Mouse (Mus musculus) C2C12 (cell line): ENCODE measurements around the gene Fxyd1. TPM values are rescaled to one million over a fixed set of nuclear protein-coding genes. Genes with fewer than 3 reads are reported as not detected.

ENCODE experiments used
- H3K27me3 ChIP-seq: one replicate; pipeline ENCODE4 v1.6.1; 2011; ENCODE audit not compliant: control insufficient read depth, insufficient read depth, insufficient read length
- H3K36me3 ChIP-seq: one replicate; pipeline ENCODE4 v1.6.1; 2011; ENCODE audit not compliant: control insufficient read depth, insufficient read depth
- H3K4me3 ChIP-seq: one replicate; pipeline ENCODE4 v1.5.1; 2011; ENCODE audit warnings: mild to moderate bottlenecking, control low read depth; ENCODE audit not compliant: poor library complexity, insufficient read depth, severe bottlenecking
- H3K79me2 ChIP-seq: one replicate; pipeline ENCODE4 v1.6.1; 2011; ENCODE audit not compliant: control insufficient read depth, insufficient read depth
- H3K79me3 ChIP-seq: one replicate; pipeline ENCODE4 v1.6.1; 2011; ENCODE audit warnings: low read depth, control low read depth
- H3ac ChIP-seq: one replicate; pipeline ENCODE3; 2011; ENCODE audit warnings: low read depth; ENCODE audit not compliant: control insufficient read depth, insufficient read length
- CEBPB ChIP-seq: IDR thresholded peaks from one replicate; pipeline ENCODE4 v1.6.1; 2011; ENCODE audit warnings: low read depth, mild to moderate bottlenecking, control low read depth, moderate library complexity
- CTCF ChIP-seq: IDR thresholded peaks from one replicate; pipeline ENCODE4 v1.5.1; 2011; ENCODE audit not compliant: control insufficient read depth, insufficient read depth, insufficient read length
- FOSL1 ChIP-seq: IDR thresholded peaks from one replicate; pipeline ENCODE4 v1.8.0; 2011; ENCODE audit warnings: mild to moderate bottlenecking, low read length; ENCODE audit not compliant: poor library complexity, insufficient read depth, severe bottlenecking
- MAX ChIP-seq: IDR thresholded peaks from one replicate; pipeline ENCODE4 v1.6.1; 2011; ENCODE audit warnings: mild to moderate bottlenecking, control low read depth
- MYOD1 ChIP-seq: IDR thresholded peaks from one replicate; pipeline ENCODE4 v1.6.1; 2011; ENCODE audit warnings: low read depth; ENCODE audit not compliant: control insufficient read depth, insufficient read length
- MYOG ChIP-seq: IDR thresholded peaks from one replicate; pipeline ENCODE4 v1.6.1; 2011; ENCODE audit not compliant: control insufficient read depth, insufficient read length; ENCODE audit errors: extremely low read depth
- USF1 ChIP-seq: IDR thresholded peaks from one replicate; pipeline ENCODE4 v1.6.1; 2011; ENCODE audit warnings: low read depth, mild to moderate bottlenecking, control low read depth, moderate library complexity
- polyA plus RNA-seq: library from polyadenylated mRNA; unstranded; fragments of >200 nt; fragmentation: generic; extraction: Trizol; gene quantifications from one replicate; pipeline ENCODE4 v1.2.1, GENCODE M21; 2012; ENCODE audit warnings: missing spikeins

Fxyd1 gene
- polyA plus RNA-seq, 1 experiment: 0.55 TPM

- Histone ChIP-seq H3ac (no peak overlapping the region), H3K27me3 (no peaks in the 10 kb centered on the region), H3K79me3 (no peaks in the 10 kb centered on the region), H3K4me3 (no peak overlapping the region), H3K79me2 (no peaks in the 10 kb centered on the region), H3K36me3 (no peaks in the 10 kb centered on the region)
- TF ChIP-seq FOSL1: no peak
- no peak for TF ChIP-seq CEBPB
Measured at GRCm38 (mm10) chr7:31040281-31041022, 16.5 kb downstream of the Fxyd1 start.

GRCm38 (mm10) chr7:31039011-31039410 lies 18.0 kb downstream of the Fxyd1 start:
- H3K79me3 ChIP-seq: no peaks in the 10 kb centered on the region
- no peak overlapping the region for H3K4me3 ChIP-seq
- no peaks in the 10 kb centered on the region for H3K36me3 ChIP-seq
- no peaks in the 10 kb centered on the region for H3K27me3 ChIP-seq
- no peaks in the 10 kb centered on the region for H3K79me2 ChIP-seq
- TF ChIP-seq FOSL1: no peak
- no peak for TF ChIP-seq USF1
- TF ChIP-seq CTCF: no peak
- TF ChIP-seq MYOG: no peak
- TF ChIP-seq CEBPB: no peak
- no peak overlapping the region for H3ac ChIP-seq

GRCm38 (mm10) chr7:31037675-31038074 lies 19.3 kb downstream of the Fxyd1 start:
- Histone ChIP-seq H3ac (no peak overlapping the region), H3K36me3 (no peaks in the 10 kb centered on the region), H3K79me2 (no peaks in the 10 kb centered on the region), H3K4me3 (no peak overlapping the region), H3K79me3 (no peaks in the 10 kb centered on the region), H3K27me3 (no peaks in the 10 kb centered on the region)
- TF ChIP-seq CTCF (no peak), FOSL1 (no peak), MAX (no peak), USF1 (no peak), MYOD1 (no peak), CEBPB (no peak), MYOG (no peak)

GRCm38 (mm10) chr7:31036917-31037316 lies 20.1 kb downstream of the Fxyd1 start:
- TF ChIP-seq CEBPB (no peak), FOSL1 (no peak), MYOG (no peak), USF1 (no peak), MAX (no peak), MYOD1 (no peak), CTCF (no peak)
- H3K36me3 ChIP-seq: no peaks in the 10 kb centered on the region
- H3K79me2 ChIP-seq: no peaks in the 10 kb centered on the region
- H3K4me3 ChIP-seq: no peak overlapping the region
- H3ac ChIP-seq: no peak overlapping the region
- H3K79me3 ChIP-seq: no peaks in the 10 kb centered on the region
- no peaks in the 10 kb centered on the region for H3K27me3 ChIP-seq

GRCm38 (mm10) chr7:31035291-31035690 lies 21.7 kb downstream of the Fxyd1 start:
- TF ChIP-seq MYOG (no peak), MAX (no peak), CEBPB (no peak), FOSL1 (no peak), USF1 (no peak), MYOD1 (no peak), CTCF (no peak)
- Histone ChIP-seq H3K79me2 (no peaks in the 10 kb centered on the region), H3K36me3 (no peaks in the 10 kb centered on the region), H3ac (no peak overlapping the region), H3K79me3 (no peaks in the 10 kb centered on the region), H3K4me3 (no peak overlapping the region), H3K27me3 (no peaks in the 10 kb centered on the region)

GRCm38 (mm10) chr7:31034789-31035188 lies 22.2 kb downstream of the Fxyd1 start:
- TF ChIP-seq MYOG (no peak), CEBPB (no peak), MYOD1 (no peak), CTCF (peak; percentile 33), USF1 (peak; percentile 12), FOSL1 (no peak), MAX (no peak)
- H3K36me3 ChIP-seq: no peaks in the 10 kb centered on the region
- H3K79me3 ChIP-seq: no peaks in the 10 kb centered on the region
- no peaks in the 10 kb centered on the region for H3K79me2 ChIP-seq
- H3K4me3 ChIP-seq: no peak overlapping the region
- no peaks in the 10 kb centered on the region for H3K27me3 ChIP-seq
- no peak overlapping the region for H3ac ChIP-seq
